Mouse (Mus musculus) heart, postnatal 0 days (tissue): ENCODE results near the gene Smim17. TPM values are rescaled to one million over a fixed set of nuclear protein-coding genes. Genes with fewer than 3 reads are reported as not detected.
A peak's percentile ranks its signal among the peaks of the same experiment; 100 is the strongest.

Experiments
- ATAC-seq: fragments of 200-750 bp; cut with Nextera tagmentation; 2 replicates; pipeline ENCODE4 v1.8.0; 2017; ENCODE audit warnings: low read depth, moderate number of reproducible peaks, moderate library complexity; ENCODE audit not compliant: insufficient read depth
- DNase-seq: peaks from one replicate; pipeline ENCODE4 v3.0.0-alpha.2; 2016; ENCODE audit warnings: low spot score
- H3K27ac ChIP-seq: fragments of 300-500 bp; sonication (generic); 2 replicates; pipeline ENCODE4 v1.5.1; 2014; ENCODE audit warnings: low read depth, mild to moderate bottlenecking
- H3K27me3 ChIP-seq: fragments of 300-500 bp; sonication (generic); 2 replicates; pipeline ENCODE4 v1.6.1; 2014; ENCODE audit warnings: low read length, mixed read lengths; ENCODE audit not compliant: control insufficient read depth, insufficient read depth
- H3K36me3 ChIP-seq: fragments of 300-500 bp; sonication (generic); replicated peaks from 2 replicates; pipeline ENCODE4 v1.6.1; 2014; ENCODE audit warnings: low read length, mixed read lengths; ENCODE audit not compliant: control insufficient read depth, insufficient read depth
- H3K4me1 ChIP-seq: fragments of 300-500 bp; sonication (generic); 2 replicates; pipeline ENCODE4 v1.6.1; 2014; ENCODE audit warnings: antibody characterized with exemption; ENCODE audit not compliant: control insufficient read depth, insufficient read depth
- H3K4me2 ChIP-seq: fragments of 300-500 bp; sonication (generic); 2 replicates; pipeline ENCODE4 v1.6.1; 2014; ENCODE audit warnings: low read depth, mild to moderate bottlenecking, low read length, moderate library complexity
- H3K4me3 ChIP-seq: fragments of 300-500 bp; sonication (generic); 2 replicates; pipeline ENCODE4 v1.5.1; 2014; ENCODE audit warnings: low read depth, low read length
- H3K9ac ChIP-seq: fragments of 300-500 bp; sonication (generic); replicated peaks from 2 replicates; pipeline ENCODE4 v1.6.1; 2014; ENCODE audit warnings: low read depth, low read length, mixed read lengths
- H3K9me3 ChIP-seq: fragments of 300-500 bp; sonication (generic); replicated peaks from 2 replicates; pipeline ENCODE4 v1.6.1; 2016; ENCODE audit warnings: low read length; ENCODE audit not compliant: control insufficient read depth
- CTCF ChIP-seq: IDR thresholded peaks from 2 replicates; pipeline ENCODE4 v1.5.1; 2016; ENCODE audit warnings: antibody characterized with exemption, control low read depth, low read depth
- EP300 ChIP-seq: IDR thresholded peaks from 2 replicates; pipeline ENCODE4 v1.6.1; 2016; ENCODE audit warnings: antibody characterized with exemption, low read depth
- WGBS: fragments of 180-500 bp; shearing (Covaris S2); extraction: QIAGEN DNeasy Blood & Tissue Kit; methylation state at CpG from one replicate; pipeline ENCODE4 v1.1.7; 2014; 5-methylcytosine and 5-hydroxymethylcytosine counted together
- polyA plus RNA-seq: library from polyadenylated mRNA; unstranded; fragments of >200 nt; fragmentation: Nextera tagmentation; extraction: Ambion mirVana; gene quantifications from 2 replicates; pipeline ENCODE4 v1.2.1, GENCODE M21; 2015
- total RNA-seq: library from RNA; depleted of rRNA; stranded (reverse); fragments of >200 nt; gene quantifications from 2 replicates; pipeline ENCODE4 v1.2.3, GENCODE M21; 2014; ENCODE audit warnings: low replicate concordance

Gene Smim17
- total and polyA plus RNA-seq, 2 experiments from 2014 or later = 0.12 TPM; not detected in 1

GRCm38 (mm10) chr7:6372993-6373392 lies 25.5 kb upstream of the Smim17 start:
- H3K36me3 ChIP-seq = peaks cover 5% of the 10 kb centered on the region; the same call in 1 of the 2 replicates
- H3K4me3 ChIP-seq = no peak overlapping the region
- no peak overlapping the region for H3K9ac ChIP-seq
- no peak overlapping the region for H3K27ac ChIP-seq
- no peak for DNase-seq
- no peaks in the 10 kb centered on the region for H3K27me3 ChIP-seq
- WGBS = 81% methylated on average over 3 of the region's 3 CpGs
- TF ChIP-seq EP300 (no peak), CTCF (no peak)
- H3K9me3 ChIP-seq = no peaks in the 10 kb centered on the region
- ATAC-seq = no peak
- no peaks in the 10 kb centered on the region for H3K4me1 ChIP-seq
- no peak overlapping the region for H3K4me2 ChIP-seq

GRCm38 (mm10) chr7:6378441-6378840 lies 20.1 kb upstream of the Smim17 start:
- H3K36me3 ChIP-seq = peaks cover 5% of the 10 kb centered on the region; the same call in 1 of the 2 replicates
- no peak overlapping the region for H3K27ac ChIP-seq
- 77% methylated on average over 8 of the region's 8 CpGs for WGBS
- no peak overlapping the region for H3K4me3 ChIP-seq
- no peaks in the 10 kb centered on the region for H3K9me3 ChIP-seq
- no peak overlapping the region for H3K4me2 ChIP-seq
- no peaks in the 10 kb centered on the region for H3K27me3 ChIP-seq
- TF ChIP-seq EP300 (no peak), CTCF (no peak)
- no peak overlapping the region for H3K9ac ChIP-seq
- peaks cover 4% of the 10 kb centered on the region; the same call in 1 of the 2 replicates for H3K4me1 ChIP-seq
- ATAC-seq (no peak), DNase-seq (no peak)

GRCm38 (mm10) chr7:6381431-6381830 lies 17.1 kb upstream of the Smim17 start:
- Histone ChIP-seq H3K9me3 (no peaks in the 10 kb centered on the region), H3K4me1 (peaks cover 8% of the 10 kb centered on the region; the same call in 1 of the 2 replicates), H3K36me3 (peaks cover 11% of the 10 kb centered on the region; the same call in 1 of the 2 replicates), H3K9ac (no peak overlapping the region), H3K4me2 (no peak overlapping the region), H3K27ac (no peak overlapping the region), H3K27me3 (no peaks in the 10 kb centered on the region), H3K4me3 (no peak overlapping the region)
- no peak for DNase-seq
- TF ChIP-seq CTCF (no peak), EP300 (no peak)
- no peak for ATAC-seq
- 81% methylated on average over 2 of the region's 2 CpGs for WGBS

GRCm38 (mm10) chr7:6383044-6383455 lies 15.5 kb upstream of the Smim17 start, which contains the start of gene Zfp28:
Zfp28 (plus strand) TSS chr7:6383295.
- DNase-seq (peak; percentile 93), ATAC-seq (peak; percentile 99)
- H3K9ac ChIP-seq = peak within 1 kb of the TSS; percentile 73
- no peak for TF ChIP-seq EP300
- TF ChIP-seq CTCF = no peak
- peaks cover 11% of the 10 kb centered on the region; the same call in 1 of the 2 replicates for H3K36me3 ChIP-seq
- H3K4me1 ChIP-seq = peaks cover 8% of the 10 kb centered on the region; the same call in 1 of the 2 replicates
- peak within 1 kb of the TSS; percentile 57; the same call in 1 of the 2 replicates for H3K27ac ChIP-seq
- peak within 1 kb of the TSS; percentile 63 for H3K4me3 ChIP-seq
- no peaks in the 10 kb centered on the region for H3K27me3 ChIP-seq
- under 1% methylated on average over 28 of the region's 28 CpGs for WGBS
- H3K4me2 ChIP-seq = peak within 1 kb of the TSS; percentile 89
- H3K9me3 ChIP-seq = no peaks in the 10 kb centered on the region

GRCm38 (mm10) chr7:6384011-6384410 lies 14.5 kb upstream of the Smim17 start:
- 57% methylated on average over 8 of the region's 8 CpGs for WGBS
- no peaks in the 10 kb centered on the region for H3K27me3 ChIP-seq
- TF ChIP-seq CTCF (no peak), EP300 (no peak)
- ATAC-seq (no peak), DNase-seq (no peak)
- 0 out of 2 replicates have a peak overlapping the region, but pooled peaks have one; percentile 57 for H3K27ac ChIP-seq
- peak overlapping the region; percentile 63 for H3K4me3 ChIP-seq
- no peaks in the 10 kb centered on the region for H3K9me3 ChIP-seq
- no peak overlapping the region for H3K9ac ChIP-seq
- 0 out of 2 replicates have a peak, but pooled peaks cover 7% of the 10 kb centered on the region for H3K36me3 ChIP-seq
- H3K4me2 ChIP-seq = peak overlapping the region; percentile 89
- H3K4me1 ChIP-seq = peaks cover 8% of the 10 kb centered on the region; the same call in 1 of the 2 replicates

GRCm38 (mm10) chr7:6386995-6387394 lies 11.5 kb upstream of the Smim17 start:
- Histone ChIP-seq H3K9me3 (no peaks in the 10 kb centered on the region), H3K4me2 (no peak overlapping the region), H3K4me3 (no peak overlapping the region), H3K27ac (0 out of 2 replicates have a peak overlapping the region, but pooled peaks have one; percentile 38), H3K27me3 (no peaks in the 10 kb centered on the region), H3K4me1 (peaks cover 8% of the 10 kb centered on the region; the same call in 1 of the 2 replicates), H3K36me3 (peaks cover 34% of the 10 kb centered on the region), H3K9ac (no peak overlapping the region)
- no peak for DNase-seq
- TF ChIP-seq EP300 = no peak
- no peak for TF ChIP-seq CTCF
- 72% methylated on average over 8 of the region's 8 CpGs for WGBS
- no peak for ATAC-seq
